Mouse (Mus musculus): ENCODE results near the gene Eef1g.

GRCm38 (mm10) chr19:8966198-8966589 lies 647 bp upstream of the Eef1g start:
- TF ChIP-seq CTCF (conservative IDR thresholded peaks at IDR 0.05; ENCODE audit: low read length) (no peak), POU5F1 (IDR thresholded peaks at IDR 0.05; ENCODE audit: borderline replicate concordance, low read length) (no peak), NANOG (IDR thresholded peaks at IDR 0.05; ENCODE audit: borderline replicate concordance, low read length) (no peak)
